Mouse (Mus musculus) liver, postnatal 0 days (tissue): ENCODE measurements at regions not wholly inside any gene's neighbourhood (a gene's known extent, or its start where the extent isn't known, plus 50 kb on each side); places are given as distances from the start of the nearest gene placed in this dataset.
"Not testable (repeated sequence)": the region's sequence is repeated elsewhere in the genome, so short reads cannot be mapped to it uniquely, and the experiment has no call there.

Source experiments
- CTCF ChIP-seq: sonication (generic); IDR thresholded peaks from 2 replicates; pipeline ENCODE4 v1.5.1; 2016; ENCODE audit warnings: antibody characterized with exemption, low read depth
- EP300 ChIP-seq: IDR thresholded peaks from 2 replicates; pipeline ENCODE4 v1.6.1; 2016; ENCODE audit warnings: antibody characterized with exemption, low read depth, mild to moderate bottlenecking

- TF ChIP-seq CTCF, EP300: not testable (repeated sequence)
Observed at GRCm38 (mm10) chr6:61047667-61048066, 122.9 kb downstream of the Mmrn1 start.
